Mouse (Mus musculus): ENCODE measurements around the gene Stil.

Stil gene

GRCm38 (mm10) chr4:115083031-115083430, 83.1 kb downstream of the Stil start:
- DNase-seq (ENCODE audit: low spot score), result no peak

GRCm38 (mm10) chr4:115085522-115086095, 85.7 kb downstream of the Stil start:
- no peak for DNase-seq (ENCODE audit: low spot score)

- no peak for DNase-seq (ENCODE audit: low spot score)
Observed at GRCm38 (mm10) chr4:115086257-115086656, 86.3 kb downstream of the Stil start.

- no peak for DNase-seq (ENCODE audit: low spot score)
Observed at GRCm38 (mm10) chr4:115086763-115087415, 86.9 kb downstream of the Stil start.

GRCm38 (mm10) chr4:115088611-115089338, 88.8 kb downstream of the Stil start, which contains the start of gene Pdzk1ip1:
Gene Pdzk1ip1, plus strand, starts transcription at chr4:115088708.
- DNase-seq (ENCODE audit: low spot score), result no peak

- DNase-seq (ENCODE audit: low spot score), result no peak
Observed at GRCm38 (mm10) chr4:115090592-115090991, 90.6 kb downstream of the Stil start.

GRCm38 (mm10) chr4:115091806-115092205, 91.8 kb downstream of the Stil start:
- DNase-seq (ENCODE audit: low spot score), result no peak
